Mouse (Mus musculus) spleen, adult 2 months (tissue): Measurements from ENCODE around the gene Crtc3. TPM values are rescaled to one million over a fixed set of nuclear protein-coding genes. Genes with fewer than 3 reads are reported as not detected.

Experiments
- DNase-seq, 2 experiments: peaks; one replicate each; pipeline versions ENCODE4 v3.0.0 to v3.0.0-alpha.2; 2012 to 2021; ENCODE audit warnings: low spot score in 2 of 2, low read depth in 1 of 2
- H3K27ac ChIP-seq: fragments of 200-500 bp; 2 replicates; pipeline ENCODE4 v1.5.1; 2012; ENCODE audit warnings: low read length, inconsistent platforms; ENCODE audit not compliant: insufficient read depth
- H3K27me3 ChIP-seq: fragments of 200-500 bp; 2 replicates; pipeline ENCODE4 v1.6.1; 2012; ENCODE audit warnings: mild to moderate bottlenecking, moderate library complexity, low read length, inconsistent platforms; ENCODE audit not compliant: control insufficient read depth, insufficient read depth
- H3K36me3 ChIP-seq: fragments of 200-500 bp; 2 replicates; pipeline ENCODE4 v1.6.1; 2012; ENCODE audit warnings: mild to moderate bottlenecking, low read length, inconsistent platforms; ENCODE audit not compliant: control insufficient read depth, insufficient read depth
- H3K4me1 ChIP-seq: fragments of 200-500 bp; 2 replicates; pipeline ENCODE4 v1.6.1; 2011; ENCODE audit warnings: inconsistent platforms; ENCODE audit not compliant: control insufficient read depth, insufficient read depth, insufficient read length
- H3K4me3 ChIP-seq: fragments of 200-500 bp; 2 replicates; pipeline ENCODE4 v1.5.1; 2011; ENCODE audit warnings: mild to moderate bottlenecking, inconsistent platforms; ENCODE audit not compliant: insufficient read depth, insufficient read length; ENCODE audit errors: extremely low read depth
- CTCF ChIP-seq: fragments of 200-500 bp; IDR thresholded peaks from 2 replicates; pipeline ENCODE4 v1.5.1; 2011; ENCODE audit warnings: mild to moderate bottlenecking, inconsistent platforms; ENCODE audit not compliant: insufficient read depth, insufficient read length, insufficient replicate concordance; ENCODE audit errors: extremely low read depth
- POLR2A ChIP-seq: fragments of 200-500 bp; IDR thresholded peaks from 2 replicates; pipeline ENCODE4 v1.6.1; 2011; ENCODE audit warnings: low read depth, low read length, inconsistent platforms
- WGBS: fragments of 180-500 bp; shearing (Covaris S2); methylation state at CpG from one replicate; pipeline ENCODE4 v1.1.7; 2018; 5-methylcytosine and 5-hydroxymethylcytosine counted together
- polyA plus RNA-seq: library from polyadenylated mRNA; depleted of rRNA; stranded (reverse); fragments of >200 nt; gene quantifications from 2 replicates; pipeline ENCODE4 v1.2.3, GENCODE M21; 2012

Crtc3 gene
- polyA plus RNA-seq, 1 experiment, result 19.1 TPM

- Histone ChIP-seq H3K4me1 (peaks cover 55% of the 10 kb centered on the region; the same call in 1 of the 2 replicates), H3K36me3 (no peaks in the 10 kb centered on the region), H3K27me3 (no peaks in the 10 kb centered on the region), H3K4me3 (peak overlapping the region; percentile 10; the same call in 1 of the 2 replicates), H3K27ac (peak overlapping the region; percentile 49)
- 47% methylated on average over 10 of the region's 10 CpGs for WGBS
- no peak for TF ChIP-seq POLR2A
- no peak for TF ChIP-seq CTCF
- DNase-seq, result no peak
Measured at GRCm38 (mm10) chr7:80638460-80638859, 50.2 kb downstream of the Crtc3 start.

GRCm38 (mm10) chr7:80636953-80637800, 51.5 kb downstream of the Crtc3 start:
- Histone ChIP-seq H3K27me3 (no peaks in the 10 kb centered on the region), H3K27ac (peak overlapping the region; percentile 46)

GRCm38 (mm10) chr7:80636288-80636952, 52.3 kb downstream of the Crtc3 start:
- no peaks in the 10 kb centered on the region for H3K27me3 ChIP-seq
- no peak for TF ChIP-seq CTCF
- TF ChIP-seq POLR2A, result no peak
- H3K4me1 ChIP-seq, result peaks cover 45% of the 10 kb centered on the region; the same call in 1 of the 2 replicates
- no peaks in the 10 kb centered on the region for H3K36me3 ChIP-seq
- 32% methylated on average over 17 of the region's 17 CpGs for WGBS
- no peak for DNase-seq
- H3K4me3 ChIP-seq, result no peak overlapping the region
- H3K27ac ChIP-seq, result no peak overlapping the region

More at GRCm38 (mm10) chr7:80636953-80637800, 51.5 kb downstream of the Crtc3 start:
- Histone ChIP-seq H3K4me1 (peaks cover 50% of the 10 kb centered on the region; the same call in 1 of the 2 replicates), H3K36me3 (no peaks in the 10 kb centered on the region), H3K4me3 (no peak overlapping the region)
- DNase-seq, result no peak
- whole genome bisulfite sequencing, result 60% methylated on average over 9 of the region's 9 CpGs
- TF ChIP-seq CTCF, result no peak
- TF ChIP-seq POLR2A, result no peak

GRCm38 (mm10) chr7:80635866-80636265, 52.8 kb downstream of the Crtc3 start:
- Histone ChIP-seq H3K36me3 (no peaks in the 10 kb centered on the region), H3K27me3 (no peaks in the 10 kb centered on the region), H3K4me1 (peaks cover 46% of the 10 kb centered on the region; the same call in 1 of the 2 replicates), H3K27ac (no peak overlapping the region), H3K4me3 (no peak overlapping the region)
- no peak for TF ChIP-seq CTCF
- TF ChIP-seq POLR2A, result no peak
- no peak for DNase-seq
- 55% methylated on average over 5 of the region's 5 CpGs for WGBS

- WGBS, result 68% methylated on average over 9 of the region's 9 CpGs
- TF ChIP-seq POLR2A (no peak), CTCF (no peak)
- peaks cover 35% of the 10 kb centered on the region; the same call in 1 of the 2 replicates for H3K4me1 ChIP-seq
Measured at GRCm38 (mm10) chr7:80634741-80635140, 53.9 kb downstream of the Crtc3 start.

GRCm38 (mm10) chr7:80633635-80634034, 55.0 kb downstream of the Crtc3 start:
- Histone ChIP-seq H3K27me3 (no peaks in the 10 kb centered on the region), H3K4me3 (no peak overlapping the region), H3K27ac (no peak overlapping the region), H3K4me1 (peaks cover 30% of the 10 kb centered on the region; the same call in 1 of the 2 replicates), H3K36me3 (no peaks in the 10 kb centered on the region)
- 91% methylated on average over 2 of the region's 2 CpGs for WGBS
- DNase-seq, result no peak
- TF ChIP-seq CTCF (no peak), POLR2A (no peak)

More at GRCm38 (mm10) chr7:80634741-80635140, 53.9 kb downstream of the Crtc3 start:
- Histone ChIP-seq H3K27me3 (no peaks in the 10 kb centered on the region), H3K36me3 (no peaks in the 10 kb centered on the region), H3K4me3 (no peak overlapping the region), H3K27ac (no peak overlapping the region)
- DNase-seq, result no peak
